ENCODE assay signal across 25 mouse cellular contexts in genomic region chr16:60232982-60233381, GRCm38 (mm10).
DNase-seq lines count a peak whose midpoint lies in the region; ATAC-seq and TF ChIP-seq lines count a peak whose summit lies in the region.
"Had no signal": no experiment of that assay in that cellular context is flagged by ENCODE, and none has a peak within 500 bp of the region (broad histone marks: within the 10 kb centered on the region; RNA-seq: fewer than 3 reads in every experiment).

No protein-coding gene starts in this region.

- no peak overlapping the region for H3K9ac ChIP-seq in forebrain, embryonic 14.5 days (ENCODE audit: low read length)
- H3K9ac ChIP-seq in forebrain, embryonic 12.5 days = no peak overlapping the region
- H3K9ac ChIP-seq in limb, embryonic 14.5 days (ENCODE audit: low read depth, low read length, severe bottlenecking) = no peak overlapping the region
- H3K9ac ChIP-seq: embryonic facial prominence, embryonic 15.5 days; hindbrain, embryonic 15.5 days; liver, postnatal 0 days had no signal

- H3K4me2 ChIP-seq in forebrain, embryonic 14.5 days (ENCODE audit: low read length) = no peak overlapping the region
- no peak overlapping the region for H3K4me2 ChIP-seq in forebrain, embryonic 12.5 days
- no peak overlapping the region for H3K4me2 ChIP-seq in limb, embryonic 14.5 days (replicated peaks; ENCODE audit: low read depth, low read length, severe bottlenecking)
- H3K4me2 ChIP-seq: embryonic facial prominence, embryonic 15.5 days; hindbrain, embryonic 15.5 days; liver, embryonic 11.5 days; midbrain, embryonic 11.5 days had no signal

- H3K27ac ChIP-seq in forebrain, embryonic 14.5 days (ENCODE audit: low read depth, low read length) = no peak overlapping the region
- no peak overlapping the region for H3K27ac ChIP-seq in forebrain, embryonic 12.5 days
- no peak overlapping the region for H3K27ac ChIP-seq in kidney, adult 2 months (ENCODE audit: insufficient read depth, low read depth, low read length)
- no peak overlapping the region for H3K27ac ChIP-seq in limb, embryonic 14.5 days (replicated peaks; ENCODE audit: low read depth, low read length)
- H3K27ac ChIP-seq in limb, embryonic 10.5 days = no peak overlapping the region
- H3K27ac ChIP-seq: embryonic facial prominence, embryonic 15.5 days; hindbrain, embryonic 10.5 days; hindbrain, embryonic 15.5 days had no signal

- peak; percentile 37; the same call in 1 of the 2 replicates for ATAC-seq in forebrain, embryonic 14.5 days
- ATAC-seq in forebrain, embryonic 12.5 days (ENCODE audit: low FRiP score) = no peak
- ATAC-seq in limb, embryonic 14.5 days (ENCODE audit: low FRiP score, low read depth) = no peak
- ATAC-seq: inflammation-experienced regulatory T-cells, adult 6 months; liver, postnatal 0 days; midbrain, embryonic 16.5 days had no signal

- TF ChIP-seq CTCF in kidney, adult 2 months (conservative IDR thresholded peaks at IDR 0.05; ENCODE audit: insufficient read depth, insufficient read length, low read depth, low read length) = no peak
- no peak for TF ChIP-seq CTCF in brain, embryonic 14.5 days (IDR thresholded peaks at IDR 0.05; ENCODE audit: borderline replicate concordance, extremely low read depth, insufficient read depth, insufficient read length)

- DNase-seq in forebrain, embryonic 14.5 days (ENCODE audit: low spot score) = peak; percentile 32
- DNase-seq in kidney, postnatal 10 days = peak; percentile 6
- DNase-seq in kidney, adult 2 months = no peak
- peak; percentile 15 for DNase-seq in limb, embryonic 14.5 days (ENCODE audit: low spot score)
- DNase-seq in limb, embryonic 10.5 days (ENCODE audit: low spot score) = no peak
- peak; percentile 39 for DNase-seq in brain, embryonic 14.5 days (ENCODE audit: low read depth)
- DNase-seq: adrenal gland, postnatal 14 days; cerebellum, adult 11-12 months; cerebellum, adult 9-11 months; gastrocnemius, postnatal 10 days; heart, postnatal 14 days; kidney, adult 9 months; liver, postnatal 0 days; lung, postnatal 36 days; retina, postnatal 1 day; right cerebral cortex, postnatal 14 days; thymus, postnatal 4 days had no signal

- WGBS in forebrain, embryonic 14.5 days = 85% methylated on average over 2 of the region's 2 CpGs
- 97% methylated on average over 2 of the region's 2 CpGs for WGBS in forebrain, embryonic 12.5 days
- 76% methylated on average over 2 of the region's 2 CpGs for WGBS in kidney, adult 2 months
- 81% methylated on average over 2 of the region's 2 CpGs for WGBS in limb, embryonic 14.5 days
- 92% methylated on average over 2 of the region's 2 CpGs for WGBS in limb, embryonic 10.5 days

- H3K36me3 ChIP-seq in forebrain, embryonic 14.5 days (ENCODE audit: control insufficient read depth, insufficient read depth, low read length) = no peaks in the 10 kb centered on the region
- no peaks in the 10 kb centered on the region for H3K36me3 ChIP-seq in forebrain, embryonic 12.5 days (replicated peaks)
- no peaks in the 10 kb centered on the region for H3K36me3 ChIP-seq in kidney, adult 2 months (ENCODE audit: control insufficient read depth, insufficient read depth, low read length)
- no peaks in the 10 kb centered on the region for H3K36me3 ChIP-seq in limb, embryonic 14.5 days (ENCODE audit: control insufficient read depth, insufficient read depth, low read length)
- H3K36me3 ChIP-seq in limb, embryonic 10.5 days = no peaks in the 10 kb centered on the region
- H3K36me3 ChIP-seq: embryonic facial prominence, embryonic 15.5 days; hindbrain, embryonic 10.5 days; hindbrain, embryonic 15.5 days had no signal

- no peak for TF ChIP-seq POLR2A in kidney, adult 2 months (IDR thresholded peaks at IDR 0.05; ENCODE audit: low read depth, low read length)
- TF ChIP-seq POLR2A in limb, embryonic 14.5 days (IDR thresholded peaks at IDR 0.05; ENCODE audit: borderline replicate concordance, extremely low read depth, insufficient read depth, insufficient read length) = no peak
- no peak for TF ChIP-seq POLR2A in brain, embryonic 14.5 days (IDR thresholded peaks at IDR 0.05; ENCODE audit: borderline replicate concordance, extremely low read depth, insufficient read depth, insufficient read length, poor library complexity, severe bottlenecking)

- no peaks in the 10 kb centered on the region for H3K27me3 ChIP-seq in forebrain, embryonic 14.5 days (replicated peaks; ENCODE audit: control insufficient read depth, insufficient read depth, low read length)
- H3K27me3 ChIP-seq in forebrain, embryonic 12.5 days = no peaks in the 10 kb centered on the region
- no peaks in the 10 kb centered on the region for H3K27me3 ChIP-seq in kidney, adult 2 months (replicated peaks; ENCODE audit: control insufficient read depth, insufficient read depth, low read length)
- H3K27me3 ChIP-seq in limb, embryonic 14.5 days (ENCODE audit: control insufficient read depth, insufficient read depth, low read length) = no peaks in the 10 kb centered on the region
- H3K27me3 ChIP-seq in limb, embryonic 10.5 days (ENCODE audit: low read depth, poor library complexity, severe bottlenecking) = no peaks in the 10 kb centered on the region
- H3K27me3 ChIP-seq: embryonic facial prominence, embryonic 15.5 days; hindbrain, embryonic 15.5 days had no signal

- no peaks in the 10 kb centered on the region for H3K4me1 ChIP-seq in forebrain, embryonic 14.5 days (ENCODE audit: control insufficient read depth, insufficient read depth, low read length)
- H3K4me1 ChIP-seq in forebrain, embryonic 12.5 days = no peaks in the 10 kb centered on the region
- H3K4me1 ChIP-seq in kidney, adult 2 months (ENCODE audit: control insufficient read depth, insufficient read depth, low read length) = no peaks in the 10 kb centered on the region
- H3K4me1 ChIP-seq in limb, embryonic 14.5 days (ENCODE audit: control insufficient read depth, insufficient read depth, low read length) = no peaks in the 10 kb centered on the region
- H3K4me1 ChIP-seq in limb, embryonic 10.5 days = no peaks in the 10 kb centered on the region
- H3K4me1 ChIP-seq: embryonic facial prominence, embryonic 15.5 days; hindbrain, embryonic 10.5 days; hindbrain, embryonic 15.5 days had no signal

- no peaks in the 10 kb centered on the region for H3K9me3 ChIP-seq in forebrain, embryonic 14.5 days (replicated peaks; ENCODE audit: control insufficient read depth, low read length)
- H3K9me3 ChIP-seq in forebrain, embryonic 12.5 days = no peaks in the 10 kb centered on the region
- H3K9me3 ChIP-seq in limb, embryonic 14.5 days (ENCODE audit: control insufficient read depth, low read length) = no peaks in the 10 kb centered on the region
- no peaks in the 10 kb centered on the region for H3K9me3 ChIP-seq in limb, embryonic 10.5 days (replicated peaks)
- H3K9me3 ChIP-seq: embryonic facial prominence, embryonic 15.5 days; hindbrain, embryonic 10.5 days; hindbrain, embryonic 15.5 days had no signal

- no peak overlapping the region for H3K4me3 ChIP-seq in forebrain, embryonic 14.5 days (ENCODE audit: low read depth, low read length)
- H3K4me3 ChIP-seq in forebrain, embryonic 12.5 days (replicated peaks) = no peak overlapping the region
- H3K4me3 ChIP-seq in kidney, adult 2 months (ENCODE audit: insufficient read depth, low read depth, low read length) = no peak overlapping the region
- H3K4me3 ChIP-seq in limb, embryonic 14.5 days (replicated peaks; ENCODE audit: low read length) = no peak overlapping the region
- no peak overlapping the region for H3K4me3 ChIP-seq in limb, embryonic 10.5 days
- H3K4me3 ChIP-seq: embryonic facial prominence, embryonic 15.5 days; hindbrain, embryonic 10.5 days; hindbrain, embryonic 15.5 days had no signal

Comparison
In these comparisons a context has a peak if more than half of its experiments do, and no peak if none do; other contexts are left out.
1. DNase-seq: peak in forebrain, embryonic 14.5 days (single experiment), kidney, postnatal 10 days (single experiment), limb, embryonic 14.5 days (single experiment) and brain, embryonic 14.5 days (single experiment); none in kidney, adult 2 months (single experiment) and limb, embryonic 10.5 days (single experiment).